Mouse (Mus musculus): ENCODE measurements around the gene Rrp12. TPM values are rescaled to one million over a fixed set of nuclear protein-coding genes. Genes with fewer than 3 reads are reported as not detected.

Rrp12 gene
- total RNA-seq, 2 experiments from 2014 or later, result 13.2 to 13.4 TPM

- DNase-seq (ENCODE audit: low spot score in 2 of 2), result no peak
Observed at GRCm38 (mm10) chr19:41831101-41831570, 64.8 kb downstream of the Rrp12 start.

- DNase-seq (ENCODE audit: low spot score in 2 of 2), result peak; percentile 24 to 49
Observed at GRCm38 (mm10) chr19:41830106-41831031, 65.6 kb downstream of the Rrp12 start.

- peak; percentile 64 to 76 for DNase-seq (ENCODE audit: low spot score in 2 of 2)
Observed at GRCm38 (mm10) chr19:41829381-41830105, 66.4 kb downstream of the Rrp12 start, which contains the start of gene Frat1. Gene Frat1 (plus strand): TSS chr19:41829970.

- DNase-seq (ENCODE audit: low spot score in 2 of 2), result no peak
Observed at GRCm38 (mm10) chr19:41828941-41829340, 67.0 kb downstream of the Rrp12 start.

- no peak for DNase-seq (ENCODE audit: low spot score in 2 of 2)
Observed at GRCm38 (mm10) chr19:41826529-41826928, 69.4 kb downstream of the Rrp12 start.

GRCm38 (mm10) chr19:41824950-41825349 lies 71.0 kb downstream of the Rrp12 start:
- no peak for DNase-seq (ENCODE audit: low spot score in 2 of 2)

- DNase-seq (ENCODE audit: low spot score in 2 of 2), result no peak
Observed at GRCm38 (mm10) chr19:41822589-41822988, 73.4 kb downstream of the Rrp12 start.

- no peak for DNase-seq (ENCODE audit: low spot score in 2 of 2)
Observed at GRCm38 (mm10) chr19:41821436-41821835, 74.5 kb downstream of the Rrp12 start.

- DNase-seq (ENCODE audit: low spot score in 2 of 2), result no peak
Observed at GRCm38 (mm10) chr19:41818749-41819148, 77.2 kb downstream of the Rrp12 start.

GRCm38 (mm10) chr19:41817325-41817724 lies 78.6 kb downstream of the Rrp12 start:
- DNase-seq (ENCODE audit: low spot score in 2 of 2), result no peak

GRCm38 (mm10) chr19:41816915-41817314 lies 79.1 kb downstream of the Rrp12 start:
- no peak for DNase-seq (ENCODE audit: low spot score in 2 of 2)

GRCm38 (mm10) chr19:41816410-41816809 lies 79.6 kb downstream of the Rrp12 start:
- no peak for DNase-seq (ENCODE audit: low spot score in 2 of 2)

GRCm38 (mm10) chr19:41813374-41813773 lies 82.6 kb downstream of the Rrp12 start:
- DNase-seq (ENCODE audit: low spot score in 2 of 2), result no peak

Other genes starting within 250 kb of the Rrp12 start
- 1 to 10 TPM; 7.1 to 8.3 TPM for gene Slit1, start 152.5 kb downstream of the Rrp12 start, total RNA-seq (2021)
- gene Arhgap19, start 94.1 kb downstream of the Rrp12 start, total RNA-seq (2021), result 10 to 100 TPM; 11.6 to 12.2 TPM
- gene Frat1, start 66.2 kb downstream of the Rrp12 start, total RNA-seq (2021), result 10 to 100 TPM; 11.9 to 12.2 TPM
- gene Frat2, start 48.0 kb downstream of the Rrp12 start, total RNA-seq (2021), result 1 to 10 TPM; 7.5 to 9.3 TPM
- 100 to 1,000 TPM; 411 to 420 TPM for gene Pgam1, start 15.8 kb upstream of the Rrp12 start, total RNA-seq (2021)
- 10 to 100 TPM; 30.1 to 33.8 TPM for gene Exosc1, start 37.2 kb upstream of the Rrp12 start, total RNA-seq (2021)
- 10 to 100 TPM; 43.4 to 48.4 TPM for gene Zdhhc16, start 37.3 kb upstream of the Rrp12 start, total RNA-seq (2021)
- gene Mms19, start 85.0 kb upstream of the Rrp12 start, total RNA-seq (2021), result 10 to 100 TPM; 34.3 to 44.5 TPM
- 10 to 100 TPM; 21.6 to 22.4 TPM for gene Ubtd1, start 85.6 kb upstream of the Rrp12 start, total RNA-seq (2021)
- gene Ankrd2, start 139.8 kb upstream of the Rrp12 start, total RNA-seq (2021), result 1 to 10 TPM in 1 of 2 experiments, under 1 TPM in 1; 0.36 to 2.8 TPM
- 10 to 100 TPM; 21.5 to 22.6 TPM for gene Hoga1, start 149.4 kb upstream of the Rrp12 start, total RNA-seq (2021)
- 1 to 10 TPM; 1.5 to 1.6 TPM for gene 4933411K16Rik, start 156.1 kb upstream of the Rrp12 start, total RNA-seq (2021)
- 10 to 100 TPM; 15.0 to 16.0 TPM for gene Morn4, start 190.2 kb upstream of the Rrp12 start, total RNA-seq (2021)
- gene Pi4k2a, start 194.3 kb upstream of the Rrp12 start, total RNA-seq (2021), result 10 to 100 TPM; 37.5 to 42.3 TPM
- gene Avpi1, start 232.9 kb upstream of the Rrp12 start, total RNA-seq (2021), result 10 to 100 TPM; 15.1 to 15.3 TPM

Measured in adrenal gland, postnatal 4 days (tissue).